Mouse (Mus musculus) neural tube, embryonic 12.5 days (tissue): ENCODE data around the gene Glo1. TPM values are rescaled to one million over a fixed set of nuclear protein-coding genes. Genes with fewer than 3 reads are reported as not detected.

Experiments used
- ATAC-seq: fragments of 200-750 bp; cut with Nextera tagmentation; 2 replicates; pipeline ENCODE4 v1.8.0; 2017; ENCODE audit warnings: low read depth, mild to moderate bottlenecking, moderate TSS enrichment, moderate library complexity; ENCODE audit not compliant: low FRiP score
- H3K27ac ChIP-seq: fragments of 300-500 bp; sonication (generic); 2 replicates; pipeline ENCODE4 v1.5.1; 2016
- H3K27me3 ChIP-seq: fragments of 300-500 bp; sonication (generic); replicated peaks from 2 replicates; pipeline ENCODE4 v1.6.1; 2016; ENCODE audit warnings: mild to moderate bottlenecking
- H3K36me3 ChIP-seq: fragments of 300-500 bp; sonication (generic); 2 replicates; pipeline ENCODE4 v1.6.1; 2016; ENCODE audit warnings: mild to moderate bottlenecking
- H3K4me1 ChIP-seq: fragments of 300-500 bp; sonication (generic); 2 replicates; pipeline ENCODE4 v1.6.1; 2016
- H3K4me2 ChIP-seq: fragments of 300-500 bp; sonication (generic); replicated peaks from 2 replicates; pipeline ENCODE4 v1.6.1; 2016; ENCODE audit warnings: mild to moderate bottlenecking
- H3K4me3 ChIP-seq: fragments of 300-500 bp; sonication (generic); 2 replicates; pipeline ENCODE4 v1.5.1; 2016
- H3K9ac ChIP-seq: fragments of 300-500 bp; sonication (generic); 2 replicates; pipeline ENCODE4 v1.6.1; 2016; ENCODE audit warnings: mild to moderate bottlenecking
- H3K9me3 ChIP-seq: fragments of 300-500 bp; sonication (generic); 2 replicates; pipeline ENCODE4 v1.6.1; 2016; ENCODE audit warnings: mild to moderate bottlenecking
- WGBS: fragments of 180-500 bp; shearing (Covaris S2); methylation state at CpG from one replicate; pipeline ENCODE4 v1.1.7; 2016; 5-methylcytosine and 5-hydroxymethylcytosine counted together
- polyA plus RNA-seq: library from polyadenylated mRNA; unstranded; fragments of >200 nt; fragmentation: Nextera tagmentation; extraction: Ambion mirVana; gene quantifications from 2 replicates; pipeline ENCODE4 v1.2.1, GENCODE M21; 2016

Gene Glo1
- polyA plus RNA-seq, 1 experiment from 2014 or later: 183 TPM

GRCm38 (mm10) chr17:30570971-30571370, 55.7 kb downstream of the Glo1 start:
- Histone ChIP-seq H3K36me3 (no peaks in the 10 kb centered on the region), H3K4me3 (no peak overlapping the region), H3K4me2 (no peak overlapping the region), H3K9me3 (no peaks in the 10 kb centered on the region), H3K4me1 (peaks cover 15% of the 10 kb centered on the region), H3K27me3 (no peaks in the 10 kb centered on the region), H3K9ac (no peak overlapping the region), H3K27ac (no peak overlapping the region)
- ATAC-seq: no peak
- 50% methylated on average over 3 of the region's 3 CpGs for WGBS

- Histone ChIP-seq H3K27me3 (no peaks in the 10 kb centered on the region), H3K36me3 (no peaks in the 10 kb centered on the region), H3K4me1 (peaks cover 14% of the 10 kb centered on the region), H3K9me3 (no peaks in the 10 kb centered on the region), H3K9ac (no peak overlapping the region), H3K4me3 (no peak overlapping the region), H3K27ac (no peak overlapping the region), H3K4me2 (no peak overlapping the region)
- 51% methylated on average over 8 of the region's 8 CpGs for WGBS
- no peak for ATAC-seq
These were observed 56.5 kb downstream of the Glo1 start for GRCm38 (mm10) chr17:30570173-30570572.

- H3K9me3 ChIP-seq: no peaks in the 10 kb centered on the region
- no peak overlapping the region for H3K4me3 ChIP-seq
- H3K27ac ChIP-seq: no peak overlapping the region
- no peak overlapping the region for H3K4me2 ChIP-seq
- no peaks in the 10 kb centered on the region for H3K4me1 ChIP-seq
- no peak overlapping the region for H3K9ac ChIP-seq
- H3K36me3 ChIP-seq: no peaks in the 10 kb centered on the region
- no peak for ATAC-seq
- H3K27me3 ChIP-seq: no peaks in the 10 kb centered on the region
These were observed 58.2 kb downstream of the Glo1 start for GRCm38 (mm10) chr17:30568473-30568872.

GRCm38 (mm10) chr17:30564971-30565370, 61.7 kb downstream of the Glo1 start:
- Histone ChIP-seq H3K9ac (no peak overlapping the region), H3K9me3 (no peaks in the 10 kb centered on the region), H3K4me1 (no peaks in the 10 kb centered on the region), H3K4me3 (no peak overlapping the region), H3K27ac (no peak overlapping the region), H3K4me2 (no peak overlapping the region), H3K27me3 (no peaks in the 10 kb centered on the region), H3K36me3 (no peaks in the 10 kb centered on the region)
- WGBS: 87% methylated on average over 7 of the region's 7 CpGs
- no peak for ATAC-seq

- WGBS: 92% methylated on average over 3 of the region's 3 CpGs
- H3K4me1 ChIP-seq: no peaks in the 10 kb centered on the region
- ATAC-seq: no peak
- no peak overlapping the region for H3K9ac ChIP-seq
- H3K4me2 ChIP-seq: no peak overlapping the region
- no peaks in the 10 kb centered on the region for H3K9me3 ChIP-seq
- no peak overlapping the region for H3K27ac ChIP-seq
- H3K4me3 ChIP-seq: no peak overlapping the region
- H3K27me3 ChIP-seq: no peaks in the 10 kb centered on the region
- no peaks in the 10 kb centered on the region for H3K36me3 ChIP-seq
These were observed 62.3 kb downstream of the Glo1 start for GRCm38 (mm10) chr17:30564407-30564806.

GRCm38 (mm10) chr17:30563484-30564075, 63.1 kb downstream of the Glo1 start:
- Histone ChIP-seq H3K4me3 (no peak overlapping the region), H3K4me2 (no peak overlapping the region), H3K4me1 (no peaks in the 10 kb centered on the region), H3K36me3 (no peaks in the 10 kb centered on the region), H3K27me3 (no peaks in the 10 kb centered on the region), H3K9ac (no peak overlapping the region), H3K9me3 (no peaks in the 10 kb centered on the region), H3K27ac (no peak overlapping the region)
- no peak for ATAC-seq
- WGBS: 82% methylated on average over 6 of the region's 6 CpGs

- Histone ChIP-seq H3K9ac (no peak overlapping the region), H3K9me3 (no peaks in the 10 kb centered on the region), H3K36me3 (no peaks in the 10 kb centered on the region), H3K4me2 (no peak overlapping the region), H3K27ac (no peak overlapping the region), H3K4me3 (no peak overlapping the region), H3K4me1 (no peaks in the 10 kb centered on the region), H3K27me3 (no peaks in the 10 kb centered on the region)
- 92% methylated on average over 2 of the region's 2 CpGs for WGBS
- no peak for ATAC-seq
These were observed 63.9 kb downstream of the Glo1 start for GRCm38 (mm10) chr17:30562770-30563169.

- no peak overlapping the region for H3K27ac ChIP-seq
- no peaks in the 10 kb centered on the region for H3K27me3 ChIP-seq
- H3K4me1 ChIP-seq: no peaks in the 10 kb centered on the region
- WGBS: 62% methylated on average over 3 of the region's 3 CpGs
- no peaks in the 10 kb centered on the region for H3K36me3 ChIP-seq
- no peaks in the 10 kb centered on the region for H3K9me3 ChIP-seq
- H3K4me3 ChIP-seq: no peak overlapping the region
- H3K4me2 ChIP-seq: no peak overlapping the region
- H3K9ac ChIP-seq: no peak overlapping the region
- ATAC-seq: no peak
These were observed 67.1 kb downstream of the Glo1 start for GRCm38 (mm10) chr17:30559536-30559935.

GRCm38 (mm10) chr17:30558623-30559022, 68.0 kb downstream of the Glo1 start:
- Histone ChIP-seq H3K4me3 (no peak overlapping the region), H3K9me3 (no peaks in the 10 kb centered on the region), H3K4me2 (no peak overlapping the region), H3K27me3 (no peaks in the 10 kb centered on the region), H3K4me1 (no peaks in the 10 kb centered on the region), H3K27ac (no peak overlapping the region), H3K36me3 (no peaks in the 10 kb centered on the region), H3K9ac (no peak overlapping the region)
- no peak for ATAC-seq
- WGBS: 81% methylated on average over 2 of the region's 2 CpGs

GRCm38 (mm10) chr17:30556512-30556911, 70.2 kb downstream of the Glo1 start:
- Histone ChIP-seq H3K4me3 (no peak overlapping the region), H3K36me3 (no peaks in the 10 kb centered on the region)
- 94% methylated on average over 3 of the region's 3 CpGs for WGBS

GRCm38 (mm10) chr17:30553027-30553937, 73.4 kb downstream of the Glo1 start:
- 84% methylated on average over 4 of the region's 4 CpGs for WGBS

More at GRCm38 (mm10) chr17:30556512-30556911, 70.2 kb downstream of the Glo1 start:
- H3K9ac ChIP-seq: no peak overlapping the region
- no peak for ATAC-seq
- no peaks in the 10 kb centered on the region for H3K27me3 ChIP-seq
- H3K4me2 ChIP-seq: no peak overlapping the region
- H3K4me1 ChIP-seq: no peaks in the 10 kb centered on the region
- H3K9me3 ChIP-seq: no peaks in the 10 kb centered on the region
- no peak overlapping the region for H3K27ac ChIP-seq

GRCm38 (mm10) chr17:30550774-30551107, 75.9 kb downstream of the Glo1 start:
- ATAC-seq: no peak
- no peak overlapping the region for H3K4me2 ChIP-seq
- peaks cover 5% of the 10 kb centered on the region; the same call in 1 of the 2 replicates for H3K4me1 ChIP-seq
- WGBS: 34% methylated on average over 1 of the region's 1 CpGs
- H3K36me3 ChIP-seq: no peaks in the 10 kb centered on the region
- H3K27ac ChIP-seq: no peak overlapping the region
- no peak overlapping the region for H3K9ac ChIP-seq
- no peak overlapping the region for H3K4me3 ChIP-seq
- no peaks in the 10 kb centered on the region for H3K27me3 ChIP-seq
- no peaks in the 10 kb centered on the region for H3K9me3 ChIP-seq

More at GRCm38 (mm10) chr17:30553027-30553937, 73.4 kb downstream of the Glo1 start:
- Histone ChIP-seq H3K9ac (no peak overlapping the region), H3K4me3 (no peak overlapping the region), H3K27ac (no peak overlapping the region), H3K4me1 (no peaks in the 10 kb centered on the region), H3K9me3 (no peaks in the 10 kb centered on the region), H3K27me3 (no peaks in the 10 kb centered on the region), H3K4me2 (no peak overlapping the region), H3K36me3 (no peaks in the 10 kb centered on the region)
- ATAC-seq: no peak
